Mouse (Mus musculus) urinary bladder, postnatal 4 days (tissue): ENCODE results near the gene Krtap22-2.
"Not testable (repeated sequence)": the region's sequence is repeated elsewhere in the genome, so short reads cannot be mapped to it uniquely, and the experiment has no call there.

Experiments used
- DNase-seq, 2 experiments: peaks; one replicate each; pipeline ENCODE4 v3.0.0; 2021 to 2022; ENCODE audit warnings: low spot score in 2 of 2

Krtap22-2 gene

GRCm38 (mm10) chr16:89010659-89011058, at the start of gene Krtap22-2:
Gene Krtap22-2 (minus strand): TSS chr16:89010759.
- no peak for DNase-seq

GRCm38 (mm10) chr16:89047783-89048182, 37.2 kb upstream of the Krtap22-2 start, which contains the start of gene Krtap6-5:
Gene Krtap6-5 (minus strand): TSS chr16:89047883.
- no peak for DNase-seq

GRCm38 (mm10) chr16:89041372-89041771, 30.8 kb upstream of the Krtap22-2 start, which contains the start of gene Gm10228:
Gene Gm10228 (minus strand): TSS chr16:89041472.
- DNase-seq, result not testable (repeated sequence)

GRCm38 (mm10) chr16:89031399-89031798, 20.8 kb upstream of the Krtap22-2 start, which contains the start of gene Krtap6-1:
Gene Krtap6-1 (plus strand): TSS chr16:89031699.
- not testable (repeated sequence) for DNase-seq

GRCm38 (mm10) chr16:89014984-89015383, 4.4 kb upstream of the Krtap22-2 start, which contains the start of gene Gm10229:
Gene Gm10229 (plus strand): TSS chr16:89015284.
- DNase-seq, result not testable (repeated sequence)

GRCm38 (mm10) chr16:89013973-89014372, 3.4 kb upstream of the Krtap22-2 start:
- no peak for DNase-seq

- no peak for DNase-seq
These were observed 47.8 kb downstream of the Krtap22-2 start, which contains the start of gene Krtap16-3 for GRCm38 (mm10) chr16:88962773-88963172. Gene Krtap16-3 (minus strand): TSS chr16:88962873.
